Mouse (Mus musculus) lung, embryonic 15.5 days (tissue): ENCODE measurements around the gene Ccndbp1. TPM values are rescaled to one million over a fixed set of nuclear protein-coding genes. Genes with fewer than 3 reads are reported as not detected.
"Not testable (repeated sequence)": the region's sequence is repeated elsewhere in the genome, so short reads cannot be mapped to it uniquely, and the experiment has no call there.

ENCODE experiments used
- ATAC-seq: fragments of 200-750 bp; cut with Nextera tagmentation; 2 replicates; pipeline ENCODE4 v1.8.0; 2017; ENCODE audit warnings: moderate number of reproducible peaks, borderline replicate concordance; ENCODE audit not compliant: low FRiP score, low TSS enrichment; ENCODE audit errors: extremely low read depth
- H3K27ac ChIP-seq: fragments of 300-500 bp; sonication (generic); 2 replicates; pipeline ENCODE4 v1.5.1; 2015; ENCODE audit warnings: moderate library complexity, mild to moderate bottlenecking, inconsistent platforms
- H3K27me3 ChIP-seq: fragments of 300-500 bp; sonication (generic); 2 replicates; pipeline ENCODE4 v1.6.1; 2015; ENCODE audit warnings: inconsistent platforms
- H3K36me3 ChIP-seq: fragments of 300-500 bp; sonication (generic); 2 replicates; pipeline ENCODE4 v1.6.1; 2015; ENCODE audit warnings: inconsistent platforms
- H3K4me1 ChIP-seq: fragments of 300-500 bp; sonication (generic); 2 replicates; pipeline ENCODE4 v1.6.1; 2015; ENCODE audit warnings: inconsistent platforms
- H3K4me2 ChIP-seq: fragments of 300-500 bp; sonication (generic); 2 replicates; pipeline ENCODE4 v1.6.1; 2015; ENCODE audit warnings: inconsistent platforms, mild to moderate bottlenecking, moderate library complexity
- H3K4me3 ChIP-seq: fragments of 300-500 bp; sonication (generic); 2 replicates; pipeline ENCODE4 v1.5.1; 2015; ENCODE audit warnings: mild to moderate bottlenecking, inconsistent platforms
- H3K9ac ChIP-seq: fragments of 300-500 bp; sonication (generic); 2 replicates; pipeline ENCODE4 v1.6.1; 2015; ENCODE audit warnings: inconsistent platforms
- H3K9me3 ChIP-seq: fragments of 300-500 bp; sonication (generic); 2 replicates; pipeline ENCODE4 v1.6.1; 2016; ENCODE audit warnings: inconsistent platforms
- WGBS: fragments of 180-500 bp; shearing (Covaris S2); methylation state at CpG from one replicate; pipeline ENCODE4 v1.1.7; 2015; 5-methylcytosine and 5-hydroxymethylcytosine counted together
- polyA plus RNA-seq: library from polyadenylated mRNA; unstranded; fragments of >200 nt; fragmentation: Nextera tagmentation; extraction: Ambion mirVana; gene quantifications from 2 replicates; pipeline ENCODE4 v1.2.1, GENCODE M21; 2015

Ccndbp1 gene
- polyA plus RNA-seq, 1 experiment from 2014 or later: 38.4 TPM

- no peak overlapping the region for H3K9ac ChIP-seq
- H3K4me1 ChIP-seq: no peaks in the 10 kb centered on the region
- H3K9me3 ChIP-seq: no peaks in the 10 kb centered on the region
- H3K4me2 ChIP-seq: peak overlapping the region; percentile 96; the same call in 1 of the 2 replicates
- H3K4me3 ChIP-seq: no peak overlapping the region
- 0 out of 2 replicates have a peak, but pooled peaks cover 5% of the 10 kb centered on the region for H3K27me3 ChIP-seq
- H3K27ac ChIP-seq: no peak overlapping the region
- ATAC-seq: no peak
- 51% methylated on average over 4 of the region's 4 CpGs for WGBS
- H3K36me3 ChIP-seq: no peaks in the 10 kb centered on the region
Observed at GRCm38 (mm10) chr2:120976308-120976707, 31.9 kb upstream of the Ccndbp1 start.

- H3K4me1 ChIP-seq: no peaks in the 10 kb centered on the region
- peak within 1 kb of the TSS; percentile 82 for H3K27ac ChIP-seq
- under 1% methylated on average over 67 of the region's 71 CpGs for WGBS
- no peaks in the 10 kb centered on the region for H3K9me3 ChIP-seq
- no peaks in the 10 kb centered on the region for H3K36me3 ChIP-seq
- H3K27me3 ChIP-seq: 0 out of 2 replicates have a peak, but pooled peaks cover 5% of the 10 kb centered on the region
- peak; percentile 89 for ATAC-seq
- peak within 1 kb of the TSS; percentile 77 for H3K4me3 ChIP-seq
- H3K9ac ChIP-seq: peak within 1 kb of the TSS; percentile 79
- peak within 1 kb of the TSS; percentile 96 for H3K4me2 ChIP-seq
Observed at GRCm38 (mm10) chr2:120976990-120977925, 30.9 kb upstream of the Ccndbp1 start, which contains the start of gene Tmem62. Gene Tmem62 (plus strand): TSS chr2:120977017.

- H3K27me3 ChIP-seq: 0 out of 2 replicates have a peak, but pooled peaks cover 2% of the 10 kb centered on the region
- peak overlapping the region; percentile 96 for H3K4me2 ChIP-seq
- no peak for ATAC-seq
- no peaks in the 10 kb centered on the region for H3K9me3 ChIP-seq
- H3K36me3 ChIP-seq: no peaks in the 10 kb centered on the region
- no peak overlapping the region for H3K27ac ChIP-seq
- no peaks in the 10 kb centered on the region for H3K4me1 ChIP-seq
- H3K4me3 ChIP-seq: peak overlapping the region; percentile 77
- WGBS: 75% methylated on average over 8 of the region's 8 CpGs
- peak overlapping the region; percentile 79; the same call in 1 of the 2 replicates for H3K9ac ChIP-seq
Observed at GRCm38 (mm10) chr2:120977926-120978692, 30.1 kb upstream of the Ccndbp1 start.

- no peaks in the 10 kb centered on the region for H3K9me3 ChIP-seq
- H3K27me3 ChIP-seq: no peaks in the 10 kb centered on the region
- no peaks in the 10 kb centered on the region for H3K4me1 ChIP-seq
- no peak overlapping the region for H3K27ac ChIP-seq
- H3K36me3 ChIP-seq: no peaks in the 10 kb centered on the region
- H3K4me2 ChIP-seq: no peak overlapping the region
- 39% methylated on average over 2 of the region's 2 CpGs for WGBS
- H3K9ac ChIP-seq: no peak overlapping the region
- H3K4me3 ChIP-seq: no peak overlapping the region
- no peak for ATAC-seq
Observed at GRCm38 (mm10) chr2:120978693-120979037, 29.5 kb upstream of the Ccndbp1 start.

DNA sequence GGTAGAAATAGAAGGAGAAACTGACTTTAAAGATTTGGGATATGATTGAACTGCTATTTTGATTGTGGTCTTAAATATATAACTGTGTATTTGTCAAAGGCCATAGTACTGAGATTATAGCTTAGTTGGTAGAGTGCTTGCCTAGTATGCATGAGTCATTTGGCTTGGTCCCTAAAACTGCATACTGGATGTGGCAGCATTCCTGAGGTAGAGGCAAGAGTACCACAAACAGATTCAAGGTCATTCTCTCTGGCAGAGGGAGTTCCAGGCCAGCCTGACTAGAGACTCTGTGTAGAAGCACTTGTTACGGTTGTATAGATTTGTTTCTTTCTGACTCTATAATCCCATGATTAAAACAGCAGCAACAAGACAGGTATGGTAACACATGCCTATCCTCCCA is 28.4 kb upstream of the Ccndbp1 start:
- no peaks in the 10 kb centered on the region for H3K4me1 ChIP-seq
- no peaks in the 10 kb centered on the region for H3K9me3 ChIP-seq
- ATAC-seq: no peak
- no peak overlapping the region for H3K27ac ChIP-seq
- no peak overlapping the region for H3K4me3 ChIP-seq
- H3K9ac ChIP-seq: no peak overlapping the region
- 91% methylated on average over 1 of the region's 1 CpGs for WGBS
- no peak overlapping the region for H3K4me2 ChIP-seq
- no peaks in the 10 kb centered on the region for H3K27me3 ChIP-seq
- H3K36me3 ChIP-seq: no peaks in the 10 kb centered on the region

GRCm38 (mm10) chr2:120980861-120981260 is 27.3 kb upstream of the Ccndbp1 start:
- no peaks in the 10 kb centered on the region for H3K9me3 ChIP-seq
- no peak for ATAC-seq
- 49% methylated on average over 2 of the region's 2 CpGs for whole genome bisulfite sequencing
- no peaks in the 10 kb centered on the region for H3K36me3 ChIP-seq
- no peak overlapping the region for H3K9ac ChIP-seq
- no peak overlapping the region for H3K4me3 ChIP-seq
- H3K4me1 ChIP-seq: no peaks in the 10 kb centered on the region
- no peaks in the 10 kb centered on the region for H3K27me3 ChIP-seq
- no peak overlapping the region for H3K27ac ChIP-seq
- H3K4me2 ChIP-seq: no peak overlapping the region

GRCm38 (mm10) chr2:120983611-120984010 is 24.6 kb upstream of the Ccndbp1 start:
- ATAC-seq: no peak
- H3K4me1 ChIP-seq: no peaks in the 10 kb centered on the region
- H3K36me3 ChIP-seq: no peaks in the 10 kb centered on the region
- H3K9ac ChIP-seq: no peak overlapping the region
- WGBS: 31% methylated on average over 2 of the region's 2 CpGs
- no peaks in the 10 kb centered on the region for H3K9me3 ChIP-seq
- H3K4me2 ChIP-seq: no peak overlapping the region
- no peak overlapping the region for H3K4me3 ChIP-seq
- no peak overlapping the region for H3K27ac ChIP-seq
- no peaks in the 10 kb centered on the region for H3K27me3 ChIP-seq

DNA sequence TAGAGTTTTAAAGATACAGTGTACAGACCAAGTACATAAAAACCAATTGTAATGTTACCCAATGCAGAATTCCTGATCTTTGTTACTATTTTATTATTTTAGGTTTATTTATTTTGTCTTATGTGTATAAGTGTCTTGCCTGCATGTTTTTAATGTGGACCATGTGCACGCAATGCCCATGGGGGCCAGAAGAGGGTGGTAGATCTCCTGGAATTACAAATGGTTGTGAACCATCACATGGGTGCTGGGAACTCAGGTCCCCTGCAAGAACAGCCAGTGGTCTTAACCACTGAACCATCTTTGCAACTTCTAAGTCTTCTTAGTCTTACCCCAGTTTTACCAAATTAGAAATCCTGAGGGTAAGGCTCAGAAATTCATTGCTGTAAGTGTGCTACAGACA is 23.0 kb upstream of the Ccndbp1 start:
- no peak overlapping the region for H3K4me2 ChIP-seq
- H3K9ac ChIP-seq: no peak overlapping the region
- no peak overlapping the region for H3K27ac ChIP-seq
- no peaks in the 10 kb centered on the region for H3K9me3 ChIP-seq
- no peak overlapping the region for H3K4me3 ChIP-seq
- H3K36me3 ChIP-seq: no peaks in the 10 kb centered on the region
- 98% methylated on average over 1 of the region's 1 CpGs for WGBS
- ATAC-seq: no peak
- no peaks in the 10 kb centered on the region for H3K27me3 ChIP-seq
- no peaks in the 10 kb centered on the region for H3K4me1 ChIP-seq

DNA sequence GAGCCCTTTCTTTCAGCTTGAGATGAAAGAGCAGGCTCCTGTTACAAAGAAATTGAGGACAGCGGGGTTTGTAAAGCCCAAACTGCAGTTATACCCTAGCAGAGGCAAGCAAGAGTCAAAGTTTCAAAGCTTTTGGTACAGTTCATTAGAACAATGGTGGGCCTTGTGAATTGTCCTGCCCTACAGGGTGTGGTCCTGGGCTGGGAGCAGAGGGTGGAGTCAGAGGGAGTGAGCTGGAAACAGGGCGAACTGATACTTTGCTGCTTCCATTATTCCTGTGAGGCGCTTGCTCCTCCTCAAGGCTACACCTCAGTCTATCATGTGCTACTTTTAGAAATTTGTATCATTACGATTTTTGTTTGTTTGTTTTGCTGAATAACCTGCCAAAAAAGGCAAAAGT is 17.0 kb upstream of the Ccndbp1 start:
- Histone ChIP-seq H3K9me3 (no peaks in the 10 kb centered on the region), H3K4me3 (no peak overlapping the region), H3K9ac (no peak overlapping the region), H3K27me3 (no peaks in the 10 kb centered on the region), H3K36me3 (no peaks in the 10 kb centered on the region), H3K4me2 (no peak overlapping the region), H3K27ac (no peak overlapping the region), H3K4me1 (no peaks in the 10 kb centered on the region)
- no peak for ATAC-seq
- WGBS: 62% methylated on average over 4 of the region's 4 CpGs

DNA sequence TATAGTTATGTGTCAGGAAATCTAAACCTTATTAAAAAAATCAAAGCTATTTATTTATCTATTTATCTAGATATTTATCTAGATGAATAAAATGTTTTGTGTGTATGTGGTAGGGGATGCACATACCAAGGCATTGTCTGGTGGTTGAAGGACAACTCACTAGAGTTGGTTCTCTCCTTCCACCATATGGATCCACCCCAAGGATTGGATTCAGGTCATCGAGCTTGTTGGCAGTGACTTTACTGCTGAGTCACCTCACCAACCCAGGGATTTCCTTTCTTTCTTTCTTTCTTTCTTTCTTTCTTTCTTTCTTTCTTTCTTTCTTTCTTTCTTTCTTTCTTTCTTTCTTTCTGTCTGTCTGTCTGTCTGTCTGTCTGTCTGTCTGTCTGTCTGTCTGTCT is 11.6 kb upstream of the Ccndbp1 start:
- not testable (repeated sequence) for ATAC-seq, H3K27me3 ChIP-seq, H3K4me3 ChIP-seq, H3K36me3 ChIP-seq, H3K4me2 ChIP-seq, H3K4me1 ChIP-seq, H3K9ac ChIP-seq, H3K9me3 ChIP-seq, H3K27ac ChIP-seq
- WGBS: 77% methylated on average over 1 of the region's 1 CpGs

DNA sequence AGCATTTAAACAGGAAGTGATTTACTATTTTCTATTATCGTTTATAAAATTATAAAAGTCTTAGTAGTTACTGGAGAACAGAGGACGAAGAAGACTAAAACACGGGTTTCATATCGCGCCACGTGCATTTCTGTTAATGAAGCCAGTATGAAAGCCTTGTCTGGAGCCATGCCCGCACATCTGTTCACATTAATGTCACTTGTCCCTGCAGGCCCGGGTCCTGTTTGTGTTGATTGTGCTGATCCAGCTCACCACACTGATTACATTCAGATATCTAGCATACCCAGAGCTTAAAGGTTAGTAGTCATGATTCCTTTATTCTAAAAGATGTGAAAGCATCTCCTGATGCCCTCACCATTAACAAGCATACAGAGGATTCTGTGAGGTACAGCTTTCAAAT is 9.3 kb upstream of the Ccndbp1 start:
- no peaks in the 10 kb centered on the region for H3K4me1 ChIP-seq
- 75% methylated on average over 8 of the region's 8 CpGs for WGBS
- ATAC-seq: no peak
- H3K9me3 ChIP-seq: no peaks in the 10 kb centered on the region
- no peak overlapping the region for H3K9ac ChIP-seq
- no peaks in the 10 kb centered on the region for H3K27me3 ChIP-seq
- no peaks in the 10 kb centered on the region for H3K36me3 ChIP-seq
- no peak overlapping the region for H3K4me3 ChIP-seq
- no peak overlapping the region for H3K4me2 ChIP-seq
- H3K27ac ChIP-seq: no peak overlapping the region

DNA sequence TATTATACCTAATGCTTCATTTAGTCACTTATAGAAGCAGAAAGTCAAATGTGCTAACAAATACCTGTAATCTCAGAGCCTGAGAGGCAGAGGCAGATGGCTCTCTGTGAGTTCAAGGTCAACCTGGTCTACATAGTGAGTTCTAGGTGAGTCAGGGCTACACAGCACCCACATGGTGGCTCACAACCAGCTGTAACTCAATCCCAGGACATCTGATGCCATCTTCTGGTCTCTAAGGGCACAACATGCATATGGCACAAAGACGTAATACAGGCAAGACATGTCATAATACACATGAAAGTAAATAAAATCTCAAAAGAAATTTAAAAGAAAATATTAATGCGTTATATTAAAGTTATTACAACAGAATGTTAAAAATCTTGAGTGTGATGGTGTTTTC is 4.6 kb upstream of the Ccndbp1 start:
- Histone ChIP-seq H3K9me3 (no peaks in the 10 kb centered on the region), H3K36me3 (no peaks in the 10 kb centered on the region), H3K4me3 (no peak overlapping the region), H3K4me1 (0 out of 2 replicates have a peak, but pooled peaks cover 3% of the 10 kb centered on the region), H3K4me2 (no peak overlapping the region), H3K27me3 (no peaks in the 10 kb centered on the region), H3K9ac (no peak overlapping the region), H3K27ac (no peak overlapping the region)
- 69% methylated on average over 2 of the region's 2 CpGs for WGBS
- ATAC-seq: no peak
